Mouse (Mus musculus): ENCODE data around the gene Vmn1r79.
"Not testable (repeated sequence)": the region's sequence is repeated elsewhere in the genome, so short reads cannot be mapped to it uniquely, and the experiment has no call there.

The Vmn1r79 gene

GRCm38 (mm10) chr7:12170979-12171378 lies at the start of gene Vmn1r79:
Gene Vmn1r79, plus strand, starts transcription at chr7:12171279.
- DNase-seq: not testable (repeated sequence)

- no peak for DNase-seq
These were observed 21.1 kb upstream of the Vmn1r79 start, which contains the start of gene Vmn1r78 for GRCm38 (mm10) chr7:12149957-12150356. Gene Vmn1r78, plus strand, starts transcription at chr7:12150257.

- DNase-seq: not testable (repeated sequence)
These were observed 14.6 kb upstream of the Vmn1r79 start for GRCm38 (mm10) chr7:12156463-12156862.

- DNase-seq: not testable (repeated sequence)
These were observed 1.8 kb downstream of the Vmn1r79 start for GRCm38 (mm10) chr7:12172926-12173325.

- no peak for DNase-seq
These were observed 17.9 kb downstream of the Vmn1r79 start, which contains the start of gene Vmn1r80 for GRCm38 (mm10) chr7:12188986-12189385. Gene Vmn1r80, plus strand, starts transcription at chr7:12189286.

- no peak for DNase-seq
These were observed 33.1 kb downstream of the Vmn1r79 start for GRCm38 (mm10) chr7:12204141-12204540.
